Mouse (Mus musculus) liver, embryonic 11.5 days (tissue): Measurements from ENCODE around the gene Cdh23. TPM values are rescaled to one million over a fixed set of nuclear protein-coding genes. Genes with fewer than 3 reads are reported as not detected.

Source experiments
- ATAC-seq: fragments of 200-750 bp; cut with Nextera tagmentation; replicated peaks from 2 replicates; pipeline ENCODE4 v1.8.0; 2017; ENCODE audit warnings: moderate number of reproducible peaks, mild to moderate bottlenecking, moderate TSS enrichment, moderate library complexity; ENCODE audit not compliant: low FRiP score
- DNase-seq: peaks from one replicate; pipeline ENCODE4 v3.0.0-alpha.2; 2017; ENCODE audit warnings: low spot score
- H3K27ac ChIP-seq: fragments of 300-500 bp; sonication (generic); 2 replicates; pipeline ENCODE4 v1.5.1; 2014; ENCODE audit warnings: mild to moderate bottlenecking, low read depth, low read length, control low read depth
- H3K27me3 ChIP-seq: fragments of 300-500 bp; sonication (generic); replicated peaks from 2 replicates; pipeline ENCODE4 v1.6.1; 2014; ENCODE audit warnings: low read length, mixed read lengths; ENCODE audit not compliant: control insufficient read depth, insufficient read depth
- H3K36me3 ChIP-seq: fragments of 300-500 bp; sonication (generic); 2 replicates; pipeline ENCODE4 v1.6.1; 2014; ENCODE audit warnings: mild to moderate bottlenecking, low read length, moderate library complexity, mixed read lengths; ENCODE audit not compliant: control insufficient read depth, insufficient read depth
- H3K4me1 ChIP-seq: fragments of 300-500 bp; sonication (generic); replicated peaks from 2 replicates; pipeline ENCODE4 v1.6.1; 2014; ENCODE audit warnings: low read length, mixed read lengths; ENCODE audit not compliant: control insufficient read depth, insufficient read depth
- H3K4me2 ChIP-seq: fragments of 300-500 bp; sonication (generic); 2 replicates; pipeline ENCODE4 v1.6.1; 2014; ENCODE audit warnings: mild to moderate bottlenecking, control low read depth, moderate library complexity
- H3K4me3 ChIP-seq: fragments of 300-500 bp; sonication (generic); 2 replicates; pipeline ENCODE4 v1.5.1; 2014; ENCODE audit warnings: low read depth, low read length, control low read depth
- H3K9ac ChIP-seq: fragments of 300-500 bp; sonication (generic); 2 replicates; pipeline ENCODE4 v1.6.1; 2014; ENCODE audit warnings: low read depth, low read length, control low read depth
- H3K9me3 ChIP-seq: fragments of 300-500 bp; sonication (generic); 2 replicates; pipeline ENCODE4 v1.6.1; 2016; ENCODE audit warnings: low read length, inconsistent platforms, mixed read lengths; ENCODE audit not compliant: control insufficient read depth
- WGBS: fragments of 180-500 bp; shearing (Covaris S2); extraction: QIAGEN DNeasy Blood & Tissue Kit; methylation state at CpG from one replicate; pipeline ENCODE4 v1.1.7; 2014; 5-methylcytosine and 5-hydroxymethylcytosine counted together
- polyA plus RNA-seq: library from polyadenylated mRNA; unstranded; fragments of >200 nt; fragmentation: Nextera tagmentation; extraction: Ambion mirVana; gene quantifications from 2 replicates; pipeline ENCODE4 v1.2.1, GENCODE M21; 2014

The Cdh23 gene
- polyA plus RNA-seq, 1 experiment from 2014 or later: 0.80 TPM

DNA sequence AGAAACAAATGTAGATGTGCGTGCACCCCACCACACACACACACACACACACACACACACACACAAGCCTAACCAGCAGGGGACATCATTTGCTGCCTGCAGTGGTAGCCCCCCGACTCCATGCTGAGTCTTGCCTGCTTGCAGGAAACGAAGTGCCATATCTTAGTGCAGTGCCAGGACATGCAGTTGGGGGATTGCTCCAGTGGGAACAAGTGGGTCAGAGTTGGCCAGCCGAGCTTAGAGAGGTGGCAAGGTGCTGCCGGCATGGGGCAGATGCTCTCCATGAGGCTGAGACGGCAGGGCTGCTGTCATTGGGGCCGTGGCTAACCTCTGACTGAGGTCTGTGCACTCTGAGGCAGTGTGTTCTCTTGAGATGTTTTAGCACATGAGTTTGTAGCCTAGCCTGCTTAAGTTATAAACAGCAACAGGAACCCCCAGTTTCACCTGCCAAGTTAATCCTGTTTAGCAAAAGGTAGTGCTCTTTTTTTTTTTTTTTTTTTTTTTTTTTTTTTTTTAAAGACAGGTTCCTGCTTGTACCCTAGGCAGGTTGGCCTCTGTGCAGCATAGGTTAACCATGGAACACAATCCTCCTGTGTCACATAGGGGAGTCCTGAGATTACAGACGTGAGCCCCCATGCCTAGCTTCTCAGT, 416.9 kb downstream of the Cdh23 start:
- Histone ChIP-seq H3K4me2 (peak overlapping the region; percentile 72), H3K27ac (no peak overlapping the region), H3K36me3 (no peaks in the 10 kb centered on the region), H3K4me3 (peak overlapping the region; percentile 21; the same call in 1 of the 2 replicates), H3K9me3 (no peaks in the 10 kb centered on the region), H3K9ac (no peak overlapping the region), H3K4me1 (peaks cover 32% of the 10 kb centered on the region), H3K27me3 (no peaks in the 10 kb centered on the region)
- ATAC-seq (no peak), DNase-seq (no peak)
- WGBS: 81% methylated on average over 8 of the region's 8 CpGs

DNA sequence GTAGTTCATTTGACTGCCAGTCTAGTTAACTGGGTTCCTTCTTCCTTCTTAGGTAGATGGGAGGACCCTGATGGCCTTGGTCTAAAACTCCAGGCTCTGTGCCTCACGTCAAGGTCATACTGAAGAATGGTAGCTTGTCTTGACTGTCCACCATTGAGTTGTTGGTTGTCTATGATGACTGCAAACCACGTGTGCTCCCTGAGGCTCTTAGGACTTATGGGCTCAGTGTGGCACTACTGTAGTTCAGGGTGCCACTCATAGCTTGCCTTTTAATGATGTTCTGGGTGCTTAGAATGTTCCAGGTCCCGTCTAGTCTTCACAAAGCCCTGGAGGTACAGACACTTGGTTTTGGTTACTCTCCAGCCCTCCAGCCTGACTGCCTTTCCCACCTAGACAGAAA, 417.5 kb downstream of the Cdh23 start:
- no peaks in the 10 kb centered on the region for H3K27me3 ChIP-seq
- H3K9me3 ChIP-seq: no peaks in the 10 kb centered on the region
- H3K4me1 ChIP-seq: peaks cover 29% of the 10 kb centered on the region
- WGBS: 82% methylated on average over 3 of the region's 3 CpGs
- no peak overlapping the region for H3K9ac ChIP-seq
- H3K27ac ChIP-seq: no peak overlapping the region
- DNase-seq (no peak), ATAC-seq (no peak)
- no peaks in the 10 kb centered on the region for H3K36me3 ChIP-seq
- H3K4me2 ChIP-seq: peak overlapping the region; percentile 72
- H3K4me3 ChIP-seq: peak overlapping the region; percentile 60

DNA sequence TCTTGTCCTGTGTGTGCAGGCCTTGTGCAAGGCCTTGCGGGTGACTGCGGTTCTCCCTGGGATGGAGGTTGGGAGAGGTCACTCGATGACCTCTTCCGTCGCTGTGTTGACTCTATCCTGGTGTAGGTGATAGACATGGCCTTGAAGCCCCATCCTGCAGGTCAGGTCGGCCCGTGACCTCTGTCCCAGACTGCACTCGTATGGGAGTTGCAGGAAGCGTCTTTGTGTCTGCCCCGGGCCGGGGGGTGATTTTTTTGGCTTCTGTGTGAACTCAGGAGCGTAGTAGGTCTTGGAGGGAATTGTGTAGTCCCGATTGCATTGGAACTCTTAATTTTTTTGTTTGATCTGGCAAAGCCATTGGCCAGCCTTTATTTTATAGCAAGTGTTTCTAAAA, 418.3 kb downstream of the Cdh23 start:
- Histone ChIP-seq H3K4me3 (peak overlapping the region; percentile 60), H3K36me3 (no peaks in the 10 kb centered on the region), H3K4me1 (peaks cover 27% of the 10 kb centered on the region), H3K9ac (peak overlapping the region; percentile 79), H3K27me3 (no peaks in the 10 kb centered on the region), H3K27ac (peak overlapping the region; percentile 72; the same call in 1 of the 2 replicates), H3K9me3 (no peaks in the 10 kb centered on the region), H3K4me2 (peak overlapping the region; percentile 72)
- ATAC-seq: peak; percentile 71
- DNase-seq: no peak
- WGBS: 9% methylated on average over 13 of the region's 13 CpGs

DNA sequence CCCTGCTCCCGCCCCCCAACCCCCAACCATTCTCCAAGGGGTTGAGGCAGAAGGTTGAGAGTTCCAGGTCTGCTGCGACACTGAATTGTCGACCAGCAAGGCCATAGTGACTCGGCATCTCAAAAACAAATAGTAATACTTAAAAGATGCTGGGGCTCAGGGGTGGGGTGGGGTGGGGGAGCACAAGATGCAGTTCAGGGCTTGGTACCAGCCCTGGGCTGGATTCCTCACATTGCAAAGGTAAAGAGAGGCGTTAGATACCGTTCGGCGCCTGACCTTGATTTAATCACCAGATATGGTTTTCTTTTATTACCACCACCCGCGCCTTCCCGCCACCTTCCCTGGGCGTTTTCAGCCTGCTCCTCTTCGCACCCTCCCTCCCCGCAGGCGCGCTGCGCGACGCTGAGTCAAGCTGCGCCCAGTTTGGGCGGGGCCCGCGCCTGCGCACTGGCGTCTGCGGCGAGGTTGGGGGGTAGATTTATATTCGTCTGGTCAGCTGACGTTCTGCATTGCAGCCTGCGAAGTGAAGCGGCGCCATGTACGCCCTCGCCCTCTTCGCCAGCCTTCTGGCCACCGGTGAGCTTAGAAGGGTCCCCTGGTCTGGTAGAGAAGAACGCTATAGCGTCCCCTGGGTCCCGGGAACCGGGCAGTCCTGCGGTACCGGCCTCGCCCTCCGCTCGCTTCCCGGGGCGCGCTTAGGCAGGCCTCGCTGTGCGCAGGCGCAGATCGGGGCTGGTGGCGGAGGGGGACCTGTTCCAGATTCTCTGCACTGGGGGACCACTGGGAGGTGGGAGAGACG, 418.9 kb downstream of the Cdh23 start, which contains the start of gene Psap:
TSS of gene Psap (plus strand) at position 421 of the 799 bp plus-strand sequence.
- H3K4me1 ChIP-seq: peaks cover 29% of the 10 kb centered on the region
- peak within 1 kb of the TSS; percentile 72 for H3K4me2 ChIP-seq
- no peaks in the 10 kb centered on the region for H3K27me3 ChIP-seq
- peak within 1 kb of the TSS; percentile 79 for H3K9ac ChIP-seq
- H3K4me3 ChIP-seq: peak within 1 kb of the TSS; percentile 60
- H3K9me3 ChIP-seq: no peaks in the 10 kb centered on the region
- H3K27ac ChIP-seq: peak within 1 kb of the TSS; percentile 72; the same call in 1 of the 2 replicates
- DNase-seq: peak; percentile 91
- ATAC-seq: peak; percentile 92
- H3K36me3 ChIP-seq: no peaks in the 10 kb centered on the region
- 2% methylated on average over 54 of the region's 54 CpGs for WGBS

DNA sequence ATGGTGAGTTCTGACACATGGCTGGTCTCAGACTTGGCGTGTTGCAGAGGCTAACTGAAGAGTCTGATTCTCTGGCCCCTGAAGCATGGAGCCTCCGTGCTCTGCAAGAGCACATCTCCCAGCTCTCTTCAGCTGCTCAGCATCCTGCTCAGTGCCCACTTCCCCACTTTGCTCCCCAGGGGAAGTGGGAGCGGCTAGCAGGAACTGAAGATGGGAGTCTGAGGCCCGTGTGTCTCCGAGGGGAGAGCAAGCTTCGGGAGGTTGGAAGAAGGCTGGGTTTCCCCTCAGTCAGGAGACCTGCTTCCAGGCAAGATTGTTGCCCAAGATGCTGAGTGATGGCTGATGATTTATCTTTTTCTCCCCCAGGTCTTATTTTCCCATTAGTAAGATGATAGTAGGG, 422.9 kb downstream of the Cdh23 start:
- ATAC-seq: no peak
- Histone ChIP-seq H3K36me3 (no peaks in the 10 kb centered on the region), H3K4me3 (no peak overlapping the region), H3K9ac (no peak overlapping the region), H3K9me3 (no peaks in the 10 kb centered on the region), H3K27me3 (no peaks in the 10 kb centered on the region), H3K27ac (no peak overlapping the region), H3K4me2 (no peak overlapping the region), H3K4me1 (peaks cover 21% of the 10 kb centered on the region)
- WGBS: 52% methylated on average over 6 of the region's 6 CpGs
- no peak for DNase-seq

DNA sequence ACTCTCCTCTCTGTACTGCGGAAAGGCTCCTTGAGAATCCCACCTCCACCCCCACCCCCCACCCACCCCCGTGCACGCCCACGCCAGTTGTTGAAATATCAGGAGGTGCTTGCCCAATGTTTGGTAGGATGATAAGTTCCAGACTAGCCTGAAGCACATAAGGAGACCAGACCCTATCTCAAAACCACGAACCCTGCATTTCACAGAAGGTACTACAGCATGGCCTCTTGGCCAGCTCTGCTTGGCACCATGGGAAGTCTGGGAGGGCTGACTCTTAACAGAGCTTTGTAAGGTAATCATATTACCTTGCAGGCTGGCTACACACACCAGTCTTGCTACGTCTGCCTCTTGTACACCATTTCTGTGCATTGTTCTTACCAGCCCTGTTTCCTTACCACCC, 424.0 kb downstream of the Cdh23 start:
- 22% methylated on average over 6 of the region's 6 CpGs for WGBS
- Histone ChIP-seq H3K9ac (no peak overlapping the region), H3K27me3 (no peaks in the 10 kb centered on the region), H3K4me3 (no peak overlapping the region), H3K9me3 (no peaks in the 10 kb centered on the region), H3K27ac (no peak overlapping the region; the same call in 1 of the 2 replicates), H3K4me1 (peaks cover 20% of the 10 kb centered on the region), H3K4me2 (peak overlapping the region; percentile 7), H3K36me3 (no peaks in the 10 kb centered on the region)
- ATAC-seq (peak; percentile 64), DNase-seq (no peak)

DNA sequence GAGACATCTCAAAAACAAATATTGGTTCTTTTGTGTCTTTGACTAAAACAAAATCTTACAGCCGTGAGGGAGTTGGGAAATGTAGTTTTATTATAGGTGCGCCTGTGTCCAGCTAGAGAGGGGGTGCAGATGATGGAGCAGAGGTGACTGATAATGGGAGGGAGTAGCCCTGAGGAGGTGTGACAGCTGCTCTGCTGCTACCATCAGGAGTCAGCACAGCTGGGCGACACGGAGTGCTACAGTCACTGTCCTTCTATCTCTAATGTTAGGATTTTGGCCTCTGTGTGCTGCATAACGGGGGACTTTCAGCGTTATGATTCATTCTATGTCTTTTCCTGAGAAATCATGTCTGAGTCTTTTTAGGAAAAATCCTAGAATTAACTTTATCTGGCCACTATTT, 425.3 kb downstream of the Cdh23 start:
- no peak for ATAC-seq
- Histone ChIP-seq H3K36me3 (no peaks in the 10 kb centered on the region), H3K9ac (no peak overlapping the region), H3K4me1 (peaks cover 15% of the 10 kb centered on the region), H3K4me2 (no peak overlapping the region), H3K27ac (no peak overlapping the region), H3K27me3 (no peaks in the 10 kb centered on the region), H3K4me3 (no peak overlapping the region), H3K9me3 (no peaks in the 10 kb centered on the region)
- no peak for DNase-seq
- WGBS: 53% methylated on average over 6 of the region's 6 CpGs

DNA sequence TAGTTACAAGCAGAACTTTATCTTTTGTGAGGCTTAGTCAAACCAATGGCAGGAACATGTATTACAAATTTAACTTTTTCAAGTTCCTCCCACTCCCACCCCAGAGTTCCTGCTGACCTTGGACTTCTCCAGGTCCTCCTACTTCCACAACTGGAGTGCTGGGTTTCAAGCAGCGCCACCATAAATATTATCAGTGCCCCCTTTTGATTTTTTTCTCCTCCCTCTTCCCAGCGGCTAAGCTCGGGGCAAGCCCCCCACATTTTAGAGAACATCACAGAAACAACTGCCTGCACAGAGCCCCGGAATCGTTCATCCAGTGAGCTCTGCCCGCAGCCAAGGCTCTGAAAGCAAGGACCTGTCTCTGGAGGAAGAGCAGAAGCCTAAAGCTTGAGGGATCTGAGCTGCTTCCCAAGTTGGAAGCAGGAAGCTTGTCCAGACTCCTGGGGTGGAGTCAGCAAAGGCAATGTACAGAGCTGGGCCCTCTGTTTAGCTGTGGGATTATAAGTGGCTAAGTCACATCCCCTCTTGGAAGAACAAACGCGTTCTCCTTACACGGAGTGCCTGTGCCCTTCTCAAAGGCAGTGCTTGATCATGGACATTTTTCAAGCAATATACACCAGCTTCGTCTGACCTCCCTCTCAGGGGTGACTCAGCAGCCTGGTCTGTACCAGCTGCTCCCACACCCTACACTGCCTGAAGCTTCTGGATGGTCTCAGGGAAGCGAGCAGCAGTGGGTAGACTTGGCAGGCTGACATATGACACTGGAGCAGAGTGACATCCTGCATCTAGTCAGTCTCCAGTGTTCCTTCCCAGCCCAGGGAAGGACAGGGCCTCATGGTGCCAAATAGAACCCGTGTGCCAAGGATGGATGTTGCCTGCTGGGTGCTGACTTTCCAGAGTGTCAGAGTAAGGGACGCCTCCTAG, 426.9 kb downstream of the Cdh23 start:
- H3K36me3 ChIP-seq: no peaks in the 10 kb centered on the region
- H3K9me3 ChIP-seq: no peaks in the 10 kb centered on the region
- no peak overlapping the region for H3K4me2 ChIP-seq
- ATAC-seq: 0 out of 2 replicates have a peak, but pooled peaks have one; percentile 35
- H3K4me1 ChIP-seq: peaks cover 15% of the 10 kb centered on the region
- 67% methylated on average over 13 of the region's 13 CpGs for WGBS
- no peak overlapping the region for H3K4me3 ChIP-seq
- H3K9ac ChIP-seq: no peak overlapping the region
- H3K27ac ChIP-seq: no peak overlapping the region
- H3K27me3 ChIP-seq: no peaks in the 10 kb centered on the region
- no peak for DNase-seq
